Mouse (Mus musculus): Measurements from ENCODE around the gene Olfr555. TPM values are rescaled to one million over a fixed set of nuclear protein-coding genes. Genes with fewer than 3 reads are reported as not detected.
"Not testable (repeated sequence)": the region's sequence is repeated elsewhere in the genome, so short reads cannot be mapped to it uniquely, and the experiment has no call there.

Olfr555 gene
- total RNA-seq (2022): not detected

DNA sequence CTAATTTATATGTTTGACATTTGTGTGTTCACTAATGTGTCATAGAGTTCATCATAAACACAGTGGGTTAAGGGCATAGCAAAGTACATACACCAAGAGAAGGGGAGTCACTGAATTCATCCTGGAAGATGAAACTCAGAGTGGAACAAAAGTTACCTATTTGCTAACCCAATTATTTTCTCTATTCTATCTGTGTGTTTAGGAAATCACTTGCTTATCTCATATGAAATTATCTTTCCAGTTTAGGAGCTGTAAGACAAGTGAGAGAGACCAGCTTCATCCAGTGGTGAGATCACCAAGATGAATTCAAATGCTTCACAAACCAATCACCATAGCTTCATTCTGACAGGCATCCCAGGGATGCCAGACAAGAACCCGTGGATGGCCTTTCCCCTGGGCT, at the start of gene Olfr555:
Gene Olfr555 (plus strand): TSS at position 301 of the 400 bp plus-strand sequence.
- DNase-seq: no peak

DNA sequence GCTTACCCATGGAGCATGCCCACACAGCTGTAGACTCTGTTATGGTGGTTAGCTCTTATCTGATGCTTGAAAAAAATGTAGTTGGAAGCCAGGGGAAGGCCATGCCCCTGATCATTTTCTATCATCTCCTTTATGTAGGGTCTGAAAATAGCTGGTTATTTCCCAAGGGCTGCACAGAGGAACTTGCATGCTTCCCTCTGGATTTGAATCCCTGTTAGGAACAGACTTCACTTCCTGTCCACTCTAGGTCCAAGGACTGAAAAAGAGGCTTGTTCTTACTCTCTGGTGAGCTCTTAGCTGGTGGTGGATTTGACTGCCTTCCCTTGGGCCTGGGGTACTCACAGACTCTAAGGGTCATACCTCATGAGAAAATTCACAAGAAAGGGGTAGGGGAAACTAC, 40.5 kb upstream of the Olfr555 start, which contains the start of gene Olfr553:
Gene Olfr553 (minus strand): TSS at position 101 of the 400 bp plus-strand sequence.
- no peak for DNase-seq

DNA sequence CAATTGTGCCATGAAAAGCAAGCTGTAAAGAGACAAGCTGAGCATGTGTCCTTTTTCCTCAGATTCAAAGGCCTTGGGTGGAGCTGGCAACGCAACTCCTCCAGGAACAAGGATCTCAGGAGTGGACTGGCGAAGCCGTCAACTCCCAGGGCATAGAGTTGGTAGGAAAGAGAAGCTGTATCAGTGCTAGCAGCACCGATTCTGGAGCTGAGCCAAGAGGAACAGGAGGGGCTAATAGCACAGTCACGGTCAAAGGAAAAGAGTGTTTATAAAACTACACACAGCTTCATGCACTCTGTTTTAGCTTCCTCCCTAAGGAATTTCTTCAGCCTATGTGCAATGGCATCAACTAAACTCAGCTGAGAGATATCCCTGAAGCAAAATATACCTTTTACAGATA, 39.0 kb upstream of the Olfr555 start:
- no peak for DNase-seq

DNA sequence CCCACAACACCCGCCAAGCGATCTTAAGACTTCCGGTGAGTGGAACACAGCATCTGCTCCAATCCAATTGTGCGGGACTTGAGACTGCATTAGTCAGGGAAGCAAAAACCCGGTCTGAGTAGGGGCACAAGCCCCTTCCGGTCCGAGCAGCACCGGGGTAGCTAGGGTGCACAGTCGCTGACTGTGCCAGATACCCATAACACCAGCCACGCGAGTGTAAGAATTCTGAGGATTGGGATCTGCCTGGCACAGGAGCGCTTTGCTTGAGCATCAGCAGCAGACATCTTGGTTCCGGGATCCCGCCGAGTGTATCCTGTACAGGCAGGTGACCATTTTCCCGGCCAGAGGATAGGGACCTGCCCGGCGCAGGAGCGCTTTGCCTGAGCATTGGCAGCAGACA, 38.3 kb upstream of the Olfr555 start:
- DNase-seq: not testable (repeated sequence)

DNA sequence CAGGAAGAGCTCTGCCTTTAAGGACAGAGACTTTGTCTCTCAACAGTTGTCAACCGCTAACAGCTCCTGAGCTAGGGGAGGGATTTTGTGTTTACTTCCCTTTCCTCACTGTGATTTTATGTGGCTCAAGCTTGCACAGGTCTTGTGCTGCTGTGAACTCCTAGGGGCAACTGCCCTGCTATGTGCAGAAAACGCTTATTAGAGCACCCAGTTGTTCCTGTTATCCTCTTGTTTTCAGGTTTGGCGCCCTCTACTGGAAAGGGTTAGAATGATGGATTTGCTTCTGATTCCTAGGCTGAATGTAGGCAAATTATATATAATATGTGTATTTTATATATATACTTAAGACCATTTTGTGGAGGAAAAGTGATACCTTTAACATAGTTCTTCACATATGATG, 22.0 kb upstream of the Olfr555 start:
- no peak for DNase-seq

DNA sequence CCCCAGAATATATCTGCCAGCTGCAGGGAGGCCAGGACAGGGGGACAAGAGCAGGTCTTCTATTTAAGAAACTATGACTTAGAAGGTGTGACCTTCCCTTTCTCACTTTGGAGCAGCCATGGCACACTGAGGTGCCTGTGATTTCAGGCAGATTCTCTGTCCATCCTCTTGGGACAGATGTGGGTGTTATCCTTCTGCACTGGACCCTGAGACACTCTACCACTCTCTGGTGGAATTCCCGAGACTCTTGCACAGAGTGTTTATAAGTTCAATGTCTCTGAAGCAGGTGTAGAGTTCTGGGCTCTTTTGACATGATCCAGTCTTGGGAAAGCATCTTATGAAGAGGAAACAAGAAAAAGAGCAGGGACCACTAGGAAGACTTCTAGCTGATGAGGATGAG, 20.5 kb upstream of the Olfr555 start, which contains the start of gene Olfr554:
Gene Olfr554 (plus strand): TSS at position 301 of the 400 bp plus-strand sequence.
- DNase-seq: no peak

DNA sequence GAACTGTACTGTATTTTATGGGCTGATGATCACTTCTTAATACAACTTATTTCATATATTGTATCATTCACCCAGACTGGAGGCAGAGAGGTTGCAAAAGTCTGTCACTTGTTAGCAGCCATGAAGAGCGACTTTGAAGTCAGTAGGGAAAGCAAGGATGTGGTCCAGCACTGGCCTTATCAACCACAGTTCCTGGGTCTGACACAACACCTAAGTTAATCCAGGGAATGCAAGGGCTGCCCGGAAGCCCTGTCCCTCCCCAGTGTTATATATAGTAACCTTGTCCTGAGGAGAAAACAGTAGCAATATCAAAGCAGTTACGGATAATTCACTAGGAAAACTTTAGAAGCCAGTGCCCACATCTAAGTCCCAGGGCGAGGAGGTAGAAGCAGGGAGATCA, 13.7 kb upstream of the Olfr555 start:
- not testable (repeated sequence) for DNase-seq

DNA sequence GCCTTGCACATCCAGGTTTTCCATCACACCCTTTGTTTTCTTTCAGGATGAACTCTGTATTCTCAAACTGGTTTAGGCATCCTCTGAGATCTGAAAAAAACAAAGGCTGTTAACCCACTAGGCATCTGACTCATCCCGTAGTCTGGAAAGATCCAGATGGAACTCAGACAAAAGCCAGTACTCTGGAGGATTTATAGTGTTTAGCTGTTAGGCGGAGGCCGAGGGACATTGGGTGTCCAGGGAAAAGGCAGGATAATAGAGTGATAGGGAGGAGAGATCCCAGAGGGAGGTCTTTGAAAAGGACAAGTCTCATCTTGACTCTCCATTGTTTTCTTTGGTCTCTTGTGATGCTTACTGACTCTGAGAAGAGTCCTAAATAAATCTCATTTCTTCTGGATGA, 6.0 kb downstream of the Olfr555 start, which contains the start of gene Olfr556:
Gene Olfr556 (plus strand): TSS at position 301 of the 400 bp plus-strand sequence.
- no peak for DNase-seq

DNA sequence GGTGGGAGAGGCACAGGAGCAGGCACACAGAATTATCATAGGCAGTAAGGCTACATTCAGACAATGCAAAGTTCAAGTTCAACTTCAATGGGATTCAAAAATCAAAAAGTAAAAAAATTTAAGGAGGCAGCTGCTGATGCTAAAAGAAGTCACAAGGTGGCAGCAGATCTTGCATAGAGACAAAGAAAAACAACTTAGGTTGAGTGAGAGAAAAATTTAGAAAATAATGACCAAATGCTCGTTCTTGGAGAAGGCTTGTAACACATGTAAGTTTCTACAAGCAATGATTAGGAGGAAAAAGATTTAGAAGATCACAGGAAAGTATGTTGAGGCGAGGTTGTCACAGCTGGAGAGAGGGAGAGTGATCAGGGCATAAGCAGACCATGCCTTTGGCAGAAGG, 6.8 kb downstream of the Olfr555 start:
- DNase-seq: no peak

DNA sequence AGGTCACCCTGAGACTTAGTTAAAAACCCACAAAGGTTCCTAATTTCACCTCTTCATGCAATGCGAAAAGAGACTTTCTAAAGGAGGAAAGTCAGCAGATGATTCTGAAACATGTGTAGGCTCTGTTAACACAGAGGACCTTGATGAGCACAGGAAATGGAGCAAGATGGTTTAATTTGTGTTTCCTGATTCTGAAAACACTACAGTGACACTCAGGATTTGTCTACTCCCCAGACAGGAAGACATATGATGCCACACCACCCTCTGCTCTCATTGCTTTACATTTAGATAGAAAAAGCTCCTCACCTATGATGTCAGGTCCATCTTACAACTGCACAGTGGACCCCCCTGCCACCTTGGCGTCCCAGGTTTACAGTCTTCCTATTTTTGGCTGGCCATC, 17.6 kb downstream of the Olfr555 start:
- no peak for DNase-seq

DNA sequence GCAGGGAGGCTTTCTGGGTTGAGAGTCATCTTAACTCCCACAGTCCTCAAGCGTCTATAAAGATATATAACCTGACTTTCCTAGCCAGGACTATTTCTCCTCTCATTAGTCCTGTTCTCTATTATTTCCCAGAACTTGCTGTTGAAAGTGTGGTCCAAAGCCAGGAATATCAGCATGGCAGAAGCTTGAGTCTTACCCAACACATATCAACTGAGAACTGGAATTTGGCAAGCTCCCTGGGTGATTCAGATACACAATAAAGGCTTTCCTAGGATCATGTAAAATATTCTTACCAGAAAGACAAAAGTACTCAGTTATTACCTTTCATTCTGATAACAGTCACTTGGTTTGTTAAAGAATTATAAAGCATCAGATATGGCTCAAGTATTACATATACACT, 23.3 kb downstream of the Olfr555 start:
- DNase-seq: no peak

DNA sequence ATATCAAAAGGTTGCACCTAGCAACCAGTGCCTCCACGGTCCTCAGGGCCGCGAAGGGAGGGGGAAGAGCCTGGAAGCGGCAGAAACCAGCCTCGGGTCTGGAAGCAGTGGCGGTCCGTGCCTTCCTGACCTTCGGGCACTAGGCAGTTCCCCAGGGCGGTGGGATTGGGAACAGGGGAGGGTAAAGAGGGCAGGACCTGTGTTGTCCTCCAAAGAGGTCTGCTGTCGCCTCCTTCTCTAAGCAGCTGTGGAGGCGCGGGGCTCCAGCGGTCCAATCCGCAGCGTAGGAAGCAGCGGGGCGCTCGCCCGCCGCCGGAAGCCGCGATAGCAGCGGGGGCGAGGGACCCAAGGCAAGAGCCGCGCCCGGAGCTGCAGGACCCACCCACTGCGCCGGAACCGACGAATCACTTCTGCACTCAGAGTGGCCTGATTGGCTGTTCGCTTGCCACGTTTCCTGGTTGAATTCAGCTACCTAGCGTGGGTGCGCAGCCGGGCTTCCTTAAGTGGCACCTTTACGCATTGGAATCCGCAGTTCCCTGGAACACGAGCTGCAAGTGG, 28.4 kb downstream of the Olfr555 start, which contains the start of gene Trim68:
Gene Trim68 (minus strand): TSS at position 384 of the 558 bp plus-strand sequence.
- peak; percentile 91 for DNase-seq

DNA sequence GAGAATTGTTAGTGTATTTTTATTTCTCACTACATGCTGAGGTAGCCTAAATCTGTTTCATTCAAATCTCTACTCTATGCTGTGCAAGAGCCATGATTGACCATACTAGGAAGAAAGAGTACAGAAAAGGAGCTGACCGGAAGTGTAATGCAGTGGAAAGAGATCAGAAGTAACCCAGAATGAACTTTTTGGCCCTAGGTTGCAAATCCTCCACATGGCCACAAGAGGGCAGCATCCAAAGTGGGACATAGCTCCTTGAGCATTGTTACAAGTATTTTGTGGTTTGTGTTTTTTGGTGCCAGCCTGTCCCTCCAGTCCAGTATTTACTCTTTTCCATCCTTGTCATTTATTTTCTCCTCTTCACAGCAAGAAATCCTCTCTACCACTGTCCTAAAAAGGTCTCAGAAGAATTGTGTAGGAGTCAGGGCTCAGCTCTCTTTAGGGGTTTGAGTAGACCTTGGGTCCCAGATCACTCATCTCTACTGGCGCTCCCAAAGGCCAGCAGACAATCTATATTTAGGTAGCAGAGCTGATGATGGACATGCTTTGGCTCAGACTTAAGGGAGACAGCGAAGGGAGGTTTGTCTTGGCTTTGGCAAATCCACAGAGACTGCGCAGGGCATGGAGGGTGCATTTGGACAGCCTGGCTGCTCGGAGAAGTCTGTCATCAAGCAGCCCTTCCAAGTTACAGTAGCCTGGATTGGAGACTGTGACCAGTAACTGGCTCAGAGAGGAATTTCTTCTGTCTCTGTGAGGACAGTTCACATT, 36.9 kb downstream of the Olfr555 start, which contains the start of gene Olfr557:
Gene Olfr557 (plus strand): TSS at position 553 of the 768 bp plus-strand sequence.
- no peak for DNase-seq

DNA sequence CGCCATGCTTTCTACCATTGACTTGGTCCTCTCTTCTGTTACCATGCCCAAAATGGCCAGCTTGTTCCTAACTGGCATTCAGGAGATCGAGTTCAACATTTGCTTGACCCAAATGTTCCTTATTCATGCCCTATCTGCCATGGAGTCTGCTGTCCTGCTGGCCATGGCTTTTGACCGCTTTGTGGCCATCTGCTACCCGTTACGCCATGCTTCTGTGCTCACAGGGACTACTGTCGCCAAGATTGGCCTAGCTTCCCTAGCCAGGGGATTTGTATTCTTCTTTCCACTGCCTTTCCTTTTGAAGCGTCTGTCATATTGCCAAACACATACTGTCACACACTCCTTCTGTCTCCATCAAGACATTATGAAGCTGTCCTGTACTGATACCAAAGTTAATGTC, 39.8 kb downstream of the Olfr555 start:
- DNase-seq: no peak

DNA sequence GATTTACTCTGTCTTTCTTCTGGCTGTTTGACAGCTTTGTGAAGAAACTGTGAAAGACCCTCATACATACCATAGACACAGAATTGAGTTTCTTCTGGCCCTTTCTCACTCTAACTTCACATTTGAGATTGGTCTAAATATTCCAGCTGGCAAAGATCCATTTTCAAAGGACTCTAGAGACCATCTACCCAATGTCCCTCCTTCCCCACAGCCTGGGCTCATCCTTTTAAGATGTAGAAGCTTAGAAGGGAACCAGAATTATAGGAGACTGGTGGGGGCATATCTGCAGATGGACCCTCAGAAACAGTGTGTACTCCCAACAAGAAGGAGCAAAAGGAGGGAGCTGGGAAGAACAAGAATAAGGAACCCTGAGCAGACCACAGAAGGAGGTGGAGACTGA, 43.3 kb downstream of the Olfr555 start, which contains the start of gene Olfr558:
Gene Olfr558 (plus strand): TSS at position 301 of the 400 bp plus-strand sequence.
- DNase-seq: no peak

Other genes starting within 250 kb of the Olfr555 start
- gene Rrm1, start 217.1 kb upstream of the Olfr555 start, total RNA-seq (2022): 10 to 100 TPM; 16.4 to 23.7 (median 20.3) TPM
- gene Olfr543, start 177.1 kb upstream of the Olfr555 start, total RNA-seq (2022): not detected
- gene Olfr544, start 170.5 kb upstream of the Olfr555 start, total RNA-seq (2022): not detected
- not detected for gene Olfr545, start 159.2 kb upstream of the Olfr555 start, total RNA-seq (2022)
- gene Olfr547, start 124.1 kb upstream of the Olfr555 start, total RNA-seq (2022): not detected
- not detected for gene Olfr548-ps1, start 117.9 kb upstream of the Olfr555 start, total RNA-seq (2022)
- gene Olfr549, start 109.0 kb upstream of the Olfr555 start, total RNA-seq (2022): not detected
- 10 to 100 TPM; 13.9 to 22.2 (median 19.0) TPM for gene Trim21, start 93.3 kb upstream of the Olfr555 start, total RNA-seq (2022)
- gene Olfr550, start 87.4 kb upstream of the Olfr555 start, total RNA-seq (2022): under 1 TPM in 1 of 4 experiments, not detected in 3; 0.19 TPM
- gene Olfr551, start 66.9 kb upstream of the Olfr555 start, total RNA-seq (2022): not detected
- under 1 TPM in 1 of 4 experiments, not detected in 3; 0.05 TPM for gene Olfr552, start 61.1 kb upstream of the Olfr555 start, total RNA-seq (2022)
- gene Olfr553, start 40.6 kb upstream of the Olfr555 start, total RNA-seq (2022): not detected
- gene Olfr554, start 20.4 kb upstream of the Olfr555 start, total RNA-seq (2022): not detected
- gene Olfr556, start 6.1 kb downstream of the Olfr555 start, total RNA-seq (2022): not detected
- gene Trim68, start 28.5 kb downstream of the Olfr555 start, total RNA-seq (2022): 10 to 100 TPM; 10.9 to 19.3 (median 15.7) TPM
- gene Olfr557, start 37.1 kb downstream of the Olfr555 start, total RNA-seq (2022): under 1 TPM in 1 of 4 experiments, not detected in 3; 0.12 TPM
- under 1 TPM in 3 of 4 experiments, not detected in 1; 0.14 to 0.40 (median 0.18) TPM for gene Olfr558, start 43.4 kb downstream of the Olfr555 start, total RNA-seq (2022)
- not detected for gene Olfr33, start 60.2 kb downstream of the Olfr555 start, total RNA-seq (2022)
- not detected for gene Olfr559, start 68.7 kb downstream of the Olfr555 start, total RNA-seq (2022)
- gene Olfr560, start 100.5 kb downstream of the Olfr555 start, total RNA-seq (2022): not detected
- gene Olfr78, start 100.6 kb downstream of the Olfr555 start, total RNA-seq (2022): under 1 TPM; 0.06 to 0.31 (median 0.21) TPM
- not detected for gene Olfr561, start 112.4 kb downstream of the Olfr555 start, total RNA-seq (2022)
- not detected for gene Olfr564, start 144.7 kb downstream of the Olfr555 start, total RNA-seq (2022)
- not detected for gene Olfr566, start 199.9 kb downstream of the Olfr555 start, total RNA-seq (2022)
- gene Olfr568, start 218.3 kb downstream of the Olfr555 start, total RNA-seq (2022): not detected
- gene Olfr569, start 232.1 kb downstream of the Olfr555 start, total RNA-seq (2022): not detected
- gene Olfr570, start 235.8 kb downstream of the Olfr555 start, total RNA-seq (2022): not detected

Measured in adrenal gland, adult 8-10 months (tissue).